Mouse (Mus musculus) large intestine, adult 2 months (tissue): Measurements from ENCODE around the gene Aqp11. TPM values are rescaled to one million over a fixed set of nuclear protein-coding genes. Genes with fewer than 3 reads are reported as not detected.
A peak's percentile ranks its signal among the peaks of the same experiment; 100 is the strongest.

Source experiments
- DNase-seq: peaks from one replicate; pipeline ENCODE4 v3.0.0-alpha.2; 2012; ENCODE audit warnings: low read depth, low spot score
- WGBS: fragments of 180-500 bp; shearing (Covaris S2); methylation state at CpG from one replicate; pipeline ENCODE4 v1.1.7; 2018; 5-methylcytosine and 5-hydroxymethylcytosine counted together
- polyA plus RNA-seq: library from polyadenylated mRNA; depleted of rRNA; stranded (reverse); fragments of >200 nt; gene quantifications from 2 replicates; pipeline ENCODE4 v1.2.3, GENCODE M21; 2012; rRNA removed

Aqp11 gene
- polyA plus RNA-seq, 1 experiment: 32.6 TPM

GRCm38 (mm10) chr7:97719078-97719477, 19.0 kb downstream of the Aqp11 start:
- 86% methylated on average over 5 of the region's 5 CpGs for WGBS
- DNase-seq: no peak

DNA sequence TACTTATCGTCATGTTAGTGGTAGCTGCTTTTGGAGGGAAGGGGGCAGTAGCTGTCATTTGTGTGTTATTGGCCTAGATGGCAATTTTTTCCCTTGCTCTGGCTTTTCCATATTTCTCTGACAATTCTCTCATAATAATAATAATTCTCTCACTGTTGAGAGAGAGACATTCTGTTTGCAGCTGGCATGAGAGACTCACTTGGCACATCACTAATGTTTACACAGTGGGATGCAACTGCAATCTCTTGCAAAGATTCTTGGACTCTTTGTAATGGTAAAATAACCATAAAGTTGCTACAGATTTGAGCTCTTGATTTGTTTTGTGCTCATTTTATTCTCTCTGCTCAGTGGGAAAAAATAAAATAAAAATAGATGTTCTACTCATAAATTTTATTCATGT, 20.8 kb downstream of the Aqp11 start:
- no peak for DNase-seq
- 59% methylated on average over 1 of the region's 1 CpGs for WGBS

- no peak for DNase-seq
- 61% methylated on average over 5 of the region's 5 CpGs for WGBS
Observed at GRCm38 (mm10) chr7:97714651-97715050, 23.4 kb downstream of the Aqp11 start.

DNA sequence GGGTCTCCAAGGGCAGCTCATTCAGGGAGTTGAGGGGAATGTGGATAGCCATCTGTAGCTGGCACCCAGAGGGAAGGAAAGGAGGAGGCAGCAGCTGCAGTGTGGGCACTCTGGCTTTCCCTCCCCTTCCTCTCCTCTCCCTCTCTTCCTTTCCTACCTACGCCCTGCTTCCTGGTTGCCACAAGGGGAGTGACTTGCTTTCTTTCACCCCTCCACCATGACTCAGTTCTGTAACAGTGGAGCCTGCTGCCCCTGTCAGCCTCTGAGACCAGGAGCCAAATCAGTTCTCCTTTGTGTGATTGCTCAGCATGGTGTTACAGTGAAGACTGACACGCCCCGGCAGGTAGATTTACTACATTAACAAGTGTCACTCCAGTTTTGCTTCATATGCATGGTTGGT, 28.9 kb downstream of the Aqp11 start:
- DNase-seq: no peak
- WGBS: 41% methylated on average over 3 of the region's 3 CpGs

DNA sequence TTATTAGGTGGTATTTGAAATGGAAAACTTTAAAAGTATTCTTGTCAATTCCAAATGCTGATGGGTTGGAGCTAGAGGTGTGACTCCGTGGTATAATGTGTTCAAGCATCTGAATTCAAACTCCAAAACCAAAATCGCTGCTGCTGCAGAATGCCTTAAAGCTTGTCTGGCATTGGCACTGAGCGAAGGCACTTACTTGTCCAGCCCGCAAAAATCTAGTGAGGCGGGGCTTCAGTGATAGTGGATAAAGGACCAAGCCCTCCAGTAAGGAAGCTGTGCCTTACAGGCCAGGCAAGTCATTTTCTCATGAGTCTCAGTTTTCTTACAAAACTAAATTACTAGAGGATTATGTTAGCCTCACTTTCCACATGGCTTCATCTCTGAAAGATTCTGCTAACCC, 30.3 kb downstream of the Aqp11 start:
- WGBS: 73% methylated on average over 5 of the region's 5 CpGs
- DNase-seq: no peak

DNA sequence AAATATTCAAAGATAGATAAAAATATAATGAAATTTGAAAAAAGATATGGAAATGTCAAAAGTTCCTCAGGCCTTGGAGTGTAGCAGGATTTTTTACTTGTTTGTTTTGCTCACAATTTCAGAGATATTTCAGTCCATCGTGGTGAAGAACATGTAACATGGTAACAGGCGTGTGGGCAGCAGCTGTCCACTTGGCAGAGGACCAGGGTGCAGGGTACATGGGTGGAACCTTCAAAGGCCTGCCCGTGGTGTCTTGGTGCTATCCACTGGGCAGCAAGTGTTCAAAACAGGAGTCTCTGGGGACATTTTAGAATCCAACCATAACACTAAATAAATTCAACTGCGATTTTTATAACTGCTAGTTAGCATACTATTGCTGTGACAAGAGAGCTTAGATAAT, 31.0 kb downstream of the Aqp11 start:
- no peak for DNase-seq
- WGBS: 39% methylated on average over 4 of the region's 4 CpGs

GRCm38 (mm10) chr7:97701106-97701505, 37.0 kb downstream of the Aqp11 start:
- DNase-seq: no peak
- 83% methylated on average over 6 of the region's 6 CpGs for WGBS

- DNase-seq: no peak
- WGBS: 91% methylated on average over 4 of the region's 4 CpGs
Observed at GRCm38 (mm10) chr7:97700173-97700572, 37.9 kb downstream of the Aqp11 start.

- WGBS: under 1% methylated on average over 63 of the region's 63 CpGs
- peak; percentile 76 for DNase-seq
Observed at GRCm38 (mm10) chr7:97696506-97697254, 41.4 kb downstream of the Aqp11 start, which contains the start of gene Clns1a. Clns1a (plus strand) TSS chr7:97696634.

DNA sequence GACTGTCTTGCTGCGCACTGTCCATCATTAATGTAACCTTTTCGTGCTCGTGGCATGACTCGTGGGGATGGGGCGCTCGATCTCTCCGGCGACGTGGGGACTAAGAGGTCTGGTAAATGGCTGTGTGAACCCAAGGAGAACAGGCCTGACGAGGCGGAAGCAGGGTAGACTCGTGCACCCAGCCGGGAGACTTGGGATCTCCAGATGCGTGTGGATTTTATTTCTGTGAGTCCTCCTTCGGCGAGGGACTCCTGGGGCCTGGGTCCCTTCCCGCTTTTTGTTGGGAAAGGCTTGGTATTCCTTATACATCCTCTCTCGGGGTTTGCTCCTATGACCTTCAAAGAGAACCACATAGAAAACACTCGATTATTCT, 42.0 kb downstream of the Aqp11 start:
- DNase-seq: no peak
- WGBS: 40% methylated on average over 19 of the region's 19 CpGs

DNA sequence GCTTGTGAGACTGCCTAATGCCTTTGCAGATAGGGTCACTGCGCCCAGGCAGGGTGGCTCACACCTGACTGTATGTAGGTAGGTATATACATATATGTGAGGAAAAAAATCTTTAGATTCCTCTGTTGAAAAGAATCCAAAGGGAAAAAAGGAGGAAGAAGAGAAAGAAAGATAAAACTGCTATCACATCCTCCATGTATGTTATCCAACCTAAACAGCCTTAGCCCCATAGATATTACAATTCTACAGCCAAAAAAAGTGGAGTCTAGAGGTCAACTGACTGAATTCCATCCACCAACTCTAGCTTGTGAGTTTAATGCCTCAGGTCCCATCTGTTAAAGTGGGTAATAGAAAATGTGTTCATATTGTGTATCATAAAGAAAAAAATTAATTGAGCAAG, 42.6 kb downstream of the Aqp11 start:
- DNase-seq: no peak
- WGBS: 98% methylated on average over 1 of the region's 1 CpGs

DNA sequence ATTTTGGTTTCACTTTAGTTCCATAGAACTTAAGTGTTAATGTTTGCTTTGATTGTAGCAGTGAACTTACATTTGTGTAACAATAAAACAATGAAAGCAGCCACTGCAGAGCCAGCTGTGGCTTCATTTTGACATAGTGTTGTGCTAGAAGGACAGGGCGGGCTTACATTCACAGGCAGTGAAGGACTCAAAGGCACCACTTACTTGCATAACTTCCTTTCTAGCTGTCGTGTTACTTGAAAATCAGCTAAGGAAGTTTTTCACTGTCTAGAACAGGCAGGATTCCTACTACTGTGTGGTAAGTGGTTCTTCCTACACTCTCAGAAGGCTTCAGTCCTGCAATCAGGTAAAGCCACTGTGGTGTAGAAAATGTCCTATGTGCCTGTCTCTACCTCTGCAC, 50.3 kb downstream of the Aqp11 start:
- no peak for DNase-seq
- WGBS: 66% methylated on average over 2 of the region's 2 CpGs

GRCm38 (mm10) chr7:97679239-97679638, 58.9 kb downstream of the Aqp11 start:
- whole genome bisulfite sequencing: 5% methylated on average over 1 of the region's 1 CpGs
- no peak for DNase-seq

Other genes starting within 250 kb of the Aqp11 start
- 60.3 and 78.1 TPM in 2 replicates for gene Aamdc, start 158.8 kb downstream of the Aqp11 start, polyA plus RNA-seq
- 1.5 and 2.6 TPM in 2 replicates for gene Rsf1, start 158.4 kb downstream of the Aqp11 start, polyA plus RNA-seq
- 26.6 and 27.2 TPM in 2 replicates for gene Clns1a, start 41.7 kb downstream of the Aqp11 start, polyA plus RNA-seq
- gene Pak1, start 50.3 kb upstream of the Aqp11 start, polyA plus RNA-seq: 34.3 and 39.8 TPM in 2 replicates
- gene Gdpd4, start 181.7 kb upstream of the Aqp11 start, polyA plus RNA-seq: not detected in 2 replicates